Mouse (Mus musculus): Measurements from ENCODE around the gene Med12l. TPM values are rescaled to one million over a fixed set of nuclear protein-coding genes. Genes with fewer than 3 reads are reported as not detected.
"Not testable (repeated sequence)": the region's sequence is repeated elsewhere in the genome, so short reads cannot be mapped to it uniquely, and the experiment has no call there.

Gene Med12l
- total and polyA plus RNA-seq, 3 experiments, result 0.93 to 2.0 (median 1.5) TPM

DNA sequence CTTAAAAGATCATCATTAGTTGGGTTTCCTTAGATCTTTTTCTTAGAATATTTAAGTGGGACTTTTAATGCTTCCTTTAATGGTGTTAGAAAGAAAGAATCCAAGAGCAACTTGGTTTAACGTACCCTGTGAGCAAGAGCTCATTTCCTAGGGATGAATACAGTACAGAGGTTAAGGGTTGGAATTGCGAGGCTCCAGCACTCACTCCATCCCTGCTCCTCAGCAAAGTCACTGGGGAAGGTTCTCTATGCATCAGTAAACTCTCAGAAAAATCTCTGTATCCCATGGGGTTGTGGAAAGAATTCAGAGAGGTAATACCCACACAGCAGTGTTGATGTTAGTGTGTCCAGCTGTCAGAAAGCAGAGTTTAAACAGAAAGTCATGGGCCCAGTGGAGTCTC lies 134.5 kb downstream of the Med12l start:
- Histone ChIP-seq H3K79me2 (replicated peaks; ENCODE audit: control insufficient read depth, extremely low read depth, insufficient read depth, poor library complexity, severe bottlenecking) (no peaks in the 10 kb centered on the region), H3K27me3 (replicated peaks) (no peaks in the 10 kb centered on the region), H3K4me1 (ENCODE audit: control insufficient read depth in 1 of 2, insufficient read depth in 2 of 2) (peaks cover 0 to 3% of the 10 kb centered on the region in 2 experiments; a peak in 1 of 4 replicates), H3K27ac (ENCODE audit: insufficient read depth, low read depth) (no peak overlapping the region), H3K36me3 (replicated peaks in 1 of 2; ENCODE audit: control insufficient read depth in 1 of 2, insufficient read depth in 1 of 2, low read length in 1 of 2) (no peaks in the 10 kb centered on the region), H3K4me2 (ENCODE audit: insufficient read depth, low read depth, poor library complexity, severe bottlenecking) (no peak overlapping the region), H3K9me3 (replicated peaks; ENCODE audit: low read length) (no peaks in the 10 kb centered on the region), H3K4me3 (replicated peaks in 1 of 3; ENCODE audit: low read depth in 2 of 3, low read length in 2 of 3, poor library complexity in 1 of 3) (no peak overlapping the region), H3K9ac (ENCODE audit: insufficient read depth, low read depth) (no peak overlapping the region)
- TF ChIP-seq RAD21 (IDR thresholded peaks at IDR 0.05; ENCODE audit: low read depth, low read length), result no peak
- TF ChIP-seq CTCF (conservative IDR thresholded peaks at IDR 0.05 in 1 of 2, IDR thresholded peaks at IDR 0.05 in 1 of 2; ENCODE audit: low read depth in 2 of 2, low read length in 2 of 2), result no peak
- no peak for TF ChIP-seq UBTF (IDR thresholded peaks at IDR 0.05; ENCODE audit: low read depth, low read length)
- TF ChIP-seq HCFC1 (IDR thresholded peaks at IDR 0.05; ENCODE audit: low read depth, low read length), result no peak
- TF ChIP-seq POLR2A (IDR thresholded peaks at IDR 0.05; ENCODE audit: low read depth, low read length), result no peak
- TF ChIP-seq ETS1 (conservative IDR thresholded peaks at IDR 0.05; ENCODE audit: low read depth, low read length), result no peak
- no peak for TF ChIP-seq SMC3 (IDR thresholded peaks at IDR 0.05; ENCODE audit: low read depth, low read length)
- dilution Hi-C loops (cut with MboI; ENCODE audit: extremely low pct_ligation_motif_present, extremely low pct_unique_long_range_greater_than_20kb, low sequenced_read_pairs), result no loop called here
- in situ Hi-C loops (cut with MboI; ENCODE audit: low pct_ligation_motif_present, low pct_unique_long_range_greater_than_20kb, low sequenced_read_pairs), result no loop called here
- DNase-seq (ENCODE audit: extremely low read depth), result no peak

DNA sequence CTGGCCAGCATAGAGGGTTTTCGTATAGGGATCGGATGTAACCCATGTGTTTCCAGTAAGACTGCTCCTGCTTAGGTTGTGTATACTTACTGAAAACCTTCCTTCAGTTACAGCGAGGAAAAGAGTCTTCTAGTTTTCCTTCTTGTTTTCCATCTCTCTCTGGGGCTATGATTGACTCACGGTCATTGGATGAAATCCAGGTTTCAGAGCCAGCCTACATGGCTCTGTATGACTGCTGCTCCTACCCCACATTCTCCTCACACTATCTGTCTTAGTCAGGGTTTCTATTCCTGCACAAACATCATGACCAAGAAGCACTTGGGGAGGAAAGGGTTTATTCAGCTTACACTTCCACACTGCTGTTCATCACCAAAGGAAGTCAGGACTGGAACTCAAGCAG lies 135.3 kb downstream of the Med12l start:
- H3K4me1 ChIP-seq (ENCODE audit: control insufficient read depth in 1 of 2, insufficient read depth in 2 of 2); H3K4me2 ChIP-seq (ENCODE audit: insufficient read depth, low read depth, poor library complexity, severe bottlenecking); DNase-seq (ENCODE audit: extremely low read depth); H3K4me3 ChIP-seq (replicated peaks in 1 of 3; ENCODE audit: low read depth in 2 of 3, low read length in 2 of 3, poor library complexity in 1 of 3); H3K79me2 ChIP-seq (replicated peaks; ENCODE audit: control insufficient read depth, extremely low read depth, insufficient read depth, poor library complexity, severe bottlenecking); H3K36me3 ChIP-seq (replicated peaks in 1 of 2; ENCODE audit: control insufficient read depth in 1 of 2, insufficient read depth in 1 of 2, low read length in 1 of 2); H3K27me3 ChIP-seq (replicated peaks); H3K9me3 ChIP-seq (replicated peaks; ENCODE audit: low read length); H3K27ac ChIP-seq (ENCODE audit: insufficient read depth, low read depth); dilution Hi-C loops (cut with MboI; ENCODE audit: extremely low pct_ligation_motif_present, extremely low pct_unique_long_range_greater_than_20kb, low sequenced_read_pairs); in situ Hi-C loops (cut with MboI; ENCODE audit: low pct_ligation_motif_present, low pct_unique_long_range_greater_than_20kb, low sequenced_read_pairs); H3K9ac ChIP-seq (ENCODE audit: insufficient read depth, low read depth): not testable (repeated sequence)

DNA sequence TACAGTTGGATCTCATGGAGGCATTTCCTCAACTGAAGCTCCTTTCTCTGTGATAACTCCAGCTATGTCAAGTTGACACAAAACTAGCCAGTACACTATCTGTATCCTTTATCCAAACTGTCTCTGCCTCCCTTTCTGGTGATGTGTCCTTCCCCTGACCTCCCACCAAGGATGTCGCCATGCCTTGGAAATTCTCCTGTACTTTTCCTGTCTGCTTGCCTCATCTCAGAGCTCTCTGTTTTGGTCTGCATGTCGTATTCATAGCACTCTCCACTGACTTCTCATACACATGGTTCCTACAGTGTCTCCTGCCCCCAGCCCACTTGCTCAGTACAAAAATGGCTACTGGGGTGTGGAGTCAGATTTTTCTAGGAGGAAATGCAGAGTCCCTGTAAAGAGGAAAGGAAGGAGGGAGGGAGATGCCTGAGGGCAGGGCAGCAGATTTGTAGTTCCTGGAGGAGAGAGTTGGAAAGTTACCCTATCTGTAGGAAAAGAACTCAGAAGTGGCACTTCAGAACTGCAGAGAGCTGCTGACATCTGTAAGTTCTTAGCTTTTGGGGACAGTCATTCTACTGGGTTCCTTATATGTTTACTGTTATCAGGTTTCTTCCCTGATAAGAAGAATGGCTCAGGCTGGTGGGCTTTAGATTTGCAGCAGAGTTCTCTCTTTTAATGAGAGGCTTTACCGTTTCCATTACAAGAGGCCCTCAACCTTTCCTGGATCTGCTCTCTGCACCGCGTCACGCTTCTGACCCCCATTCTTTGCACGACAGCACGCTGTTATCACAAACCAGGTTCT lies 136.1 kb downstream of the Med12l start:
- Histone ChIP-seq H3K4me1 (ENCODE audit: control insufficient read depth in 1 of 2, insufficient read depth in 2 of 2) (peaks cover 0 to 3% of the 10 kb centered on the region in 2 experiments; a peak in 1 of 4 replicates), H3K4me2 (ENCODE audit: insufficient read depth, low read depth, poor library complexity, severe bottlenecking) (no peak overlapping the region), H3K36me3 (replicated peaks in 1 of 2; ENCODE audit: control insufficient read depth in 1 of 2, insufficient read depth in 1 of 2, low read length in 1 of 2) (no peaks in the 10 kb centered on the region), H3K4me3 (replicated peaks in 1 of 3; ENCODE audit: low read depth in 2 of 3, low read length in 2 of 3, poor library complexity in 1 of 3) (no peak overlapping the region), H3K27ac (ENCODE audit: insufficient read depth, low read depth) (no peak overlapping the region), H3K27me3 (replicated peaks) (no peaks in the 10 kb centered on the region), H3K79me2 (replicated peaks; ENCODE audit: control insufficient read depth, extremely low read depth, insufficient read depth, poor library complexity, severe bottlenecking) (no peaks in the 10 kb centered on the region), H3K9ac (ENCODE audit: insufficient read depth, low read depth) (no peak overlapping the region), H3K9me3 (replicated peaks; ENCODE audit: low read length) (no peaks in the 10 kb centered on the region)
- in situ Hi-C loops (cut with MboI; ENCODE audit: low pct_ligation_motif_present, low pct_unique_long_range_greater_than_20kb, low sequenced_read_pairs) (no loop called here), dilution Hi-C loops (cut with MboI; ENCODE audit: extremely low pct_ligation_motif_present, extremely low pct_unique_long_range_greater_than_20kb, low sequenced_read_pairs) (no loop called here)
- DNase-seq (ENCODE audit: extremely low read depth), result no peak
- TF ChIP-seq EP300 (IDR thresholded peaks at IDR 0.05; ENCODE audit: low read length), result no peak
- no peak for TF ChIP-seq NRF1 (IDR thresholded peaks at IDR 0.05; ENCODE audit: low read depth, low read length)
- TF ChIP-seq ZKSCAN1 (IDR thresholded peaks at IDR 0.05; ENCODE audit: borderline replicate concordance, low read depth, low read length), result no peak
- no peak for TF ChIP-seq NELFE (IDR thresholded peaks at IDR 0.05; ENCODE audit: low read depth, low read length)
- no peak for TF ChIP-seq MAFK (IDR thresholded peaks at IDR 0.05; ENCODE audit: insufficient replicate concordance, low read length)
- TF ChIP-seq E2F4 (IDR thresholded peaks at IDR 0.05; ENCODE audit: insufficient replicate concordance, low read depth, low read length), result no peak
- TF ChIP-seq PAX5 (IDR thresholded peaks at IDR 0.05; ENCODE audit: low read length), result no peak
- TF ChIP-seq USF1 (IDR thresholded peaks at IDR 0.05; ENCODE audit: low read depth, low read length), result no peak
- no peak for TF ChIP-seq CHD1 (IDR thresholded peaks at IDR 0.05; ENCODE audit: low read depth, low read length)
- TF ChIP-seq POLR2AphosphoS2 (IDR thresholded peaks at IDR 0.05; ENCODE audit: low read depth, low read length), result no peak
- no peak for TF ChIP-seq ELF1 (IDR thresholded peaks at IDR 0.05; ENCODE audit: low read depth, low read length)
- TF ChIP-seq MAX (IDR thresholded peaks at IDR 0.05; ENCODE audit: low read length), result no peak
- TF ChIP-seq TCF12 (IDR thresholded peaks at IDR 0.05; ENCODE audit: low read depth, low read length), result no peak
- no peak for TF ChIP-seq ETS1 (conservative IDR thresholded peaks at IDR 0.05; ENCODE audit: low read depth, low read length)
- TF ChIP-seq ZMIZ1 (IDR thresholded peaks at IDR 0.05; ENCODE audit: low read depth, low read length), result no peak
- no peak for TF ChIP-seq IRF4 (IDR thresholded peaks at IDR 0.05; ENCODE audit: low read depth, low read length)
- TF ChIP-seq UBTF (IDR thresholded peaks at IDR 0.05; ENCODE audit: low read depth, low read length), result no peak
- TF ChIP-seq GABPA (IDR thresholded peaks at IDR 0.05; ENCODE audit: insufficient replicate concordance, low read depth, low read length), result no peak
- no peak for TF ChIP-seq SIN3A (IDR thresholded peaks at IDR 0.05; ENCODE audit: low read length)
- TF ChIP-seq HCFC1 (IDR thresholded peaks at IDR 0.05; ENCODE audit: low read depth, low read length), result no peak
